Mouse (Mus musculus): ENCODE measurements at regions not wholly inside any gene's neighbourhood (a gene's known extent, or its start where the extent isn't known, plus 50 kb on each side); places are given as distances from the start of the nearest gene placed in this dataset.
A peak's percentile ranks its signal among the peaks of the same experiment; 100 is the strongest.

GRCm38 (mm10) chr9:61607576-61607975 lies 235.4 kb downstream of the Tle3 start:
- no peak overlapping the region for H3K9ac ChIP-seq
- no peak overlapping the region for H3K4me2 ChIP-seq (replicated peaks)
- H3K4me3 ChIP-seq (replicated peaks; ENCODE audit: low read length): no peak overlapping the region
- peaks cover 13% of the 10 kb centered on the region; the same call in 1 of the 2 replicates for H3K27me3 ChIP-seq (ENCODE audit: control insufficient read depth, insufficient read depth, low read length)
- ATAC-seq (ENCODE audit: low FRiP score): no peak
- no peaks in the 10 kb centered on the region for H3K9me3 ChIP-seq (ENCODE audit: control insufficient read depth, low read length)
- 82% methylated on average over 5 of the region's 5 CpGs for WGBS
- no peak overlapping the region for H3K27ac ChIP-seq
- H3K4me1 ChIP-seq (replicated peaks; ENCODE audit: control insufficient read depth, insufficient read depth, low read length): peaks cover 7% of the 10 kb centered on the region
- no peaks in the 10 kb centered on the region for H3K36me3 ChIP-seq (replicated peaks; ENCODE audit: control insufficient read depth, insufficient read depth)
- no peak for DNase-seq (ENCODE audit: low spot score)

- peaks cover 10% of the 10 kb centered on the region for H3K4me1 ChIP-seq (replicated peaks; ENCODE audit: control insufficient read depth, insufficient read depth, low read length)
- no peak for ATAC-seq (ENCODE audit: low FRiP score)
Observed at GRCm38 (mm10) chr9:61602353-61602978, 230.3 kb downstream of the Tle3 start.

GRCm38 (mm10) chr9:61601911-61602310 lies 229.7 kb downstream of the Tle3 start:
- Histone ChIP-seq H3K4me1 (replicated peaks; ENCODE audit: control insufficient read depth, insufficient read depth, low read length) (peaks cover 10% of the 10 kb centered on the region), H3K9ac (no peak overlapping the region), H3K9me3 (ENCODE audit: control insufficient read depth, low read length) (no peaks in the 10 kb centered on the region), H3K4me2 (replicated peaks) (no peak overlapping the region), H3K27me3 (ENCODE audit: control insufficient read depth, insufficient read depth, low read length) (no peaks in the 10 kb centered on the region), H3K36me3 (replicated peaks; ENCODE audit: control insufficient read depth, insufficient read depth) (no peaks in the 10 kb centered on the region), H3K4me3 (replicated peaks; ENCODE audit: low read length) (no peak overlapping the region), H3K27ac (no peak overlapping the region)
- 74% methylated on average over 6 of the region's 6 CpGs for whole genome bisulfite sequencing
- ATAC-seq (ENCODE audit: low FRiP score) (no peak), DNase-seq (ENCODE audit: low spot score) (no peak)

More at GRCm38 (mm10) chr9:61602353-61602978, 230.3 kb downstream of the Tle3 start:
- Histone ChIP-seq H3K36me3 (replicated peaks; ENCODE audit: control insufficient read depth, insufficient read depth) (no peaks in the 10 kb centered on the region), H3K27me3 (ENCODE audit: control insufficient read depth, insufficient read depth, low read length) (no peaks in the 10 kb centered on the region), H3K9me3 (ENCODE audit: control insufficient read depth, low read length) (no peaks in the 10 kb centered on the region), H3K27ac (no peak overlapping the region), H3K4me2 (replicated peaks) (no peak overlapping the region), H3K9ac (no peak overlapping the region), H3K4me3 (replicated peaks; ENCODE audit: low read length) (no peak overlapping the region)
- 50% methylated on average over 7 of the region's 7 CpGs for WGBS
- DNase-seq (ENCODE audit: low spot score): no peak

GRCm38 (mm10) chr9:61597287-61597686 lies 225.1 kb downstream of the Tle3 start:
- no peak overlapping the region for H3K27ac ChIP-seq
- no peak overlapping the region for H3K4me3 ChIP-seq (replicated peaks; ENCODE audit: low read length)
- H3K36me3 ChIP-seq (replicated peaks; ENCODE audit: control insufficient read depth, insufficient read depth): no peaks in the 10 kb centered on the region
- no peaks in the 10 kb centered on the region for H3K27me3 ChIP-seq (ENCODE audit: control insufficient read depth, insufficient read depth, low read length)
- WGBS: 28% methylated on average over 7 of the region's 7 CpGs
- no peak for ATAC-seq (ENCODE audit: low FRiP score)
- H3K4me2 ChIP-seq (replicated peaks): no peak overlapping the region
- no peak overlapping the region for H3K9ac ChIP-seq
- H3K9me3 ChIP-seq (ENCODE audit: control insufficient read depth, low read length): no peaks in the 10 kb centered on the region
- H3K4me1 ChIP-seq (replicated peaks; ENCODE audit: control insufficient read depth, insufficient read depth, low read length): peaks cover 8% of the 10 kb centered on the region; the same call in 1 of the 2 replicates
- DNase-seq (ENCODE audit: low spot score): no peak

GRCm38 (mm10) chr9:61596410-61597108 lies 224.4 kb downstream of the Tle3 start:
- Histone ChIP-seq H3K4me1 (replicated peaks; ENCODE audit: control insufficient read depth, insufficient read depth, low read length) (peaks cover 8% of the 10 kb centered on the region; the same call in 1 of the 2 replicates), H3K9me3 (ENCODE audit: control insufficient read depth, low read length) (no peaks in the 10 kb centered on the region), H3K27me3 (ENCODE audit: control insufficient read depth, insufficient read depth, low read length) (no peaks in the 10 kb centered on the region), H3K36me3 (replicated peaks; ENCODE audit: control insufficient read depth, insufficient read depth) (no peaks in the 10 kb centered on the region), H3K4me3 (replicated peaks; ENCODE audit: low read length) (no peak overlapping the region), H3K9ac (no peak overlapping the region), H3K27ac (no peak overlapping the region), H3K4me2 (replicated peaks) (no peak overlapping the region)
- WGBS: 44% methylated on average over 17 of the region's 17 CpGs
- no peak for ATAC-seq (ENCODE audit: low FRiP score)
- DNase-seq (ENCODE audit: low spot score): no peak

GRCm38 (mm10) chr9:61595170-61595967 lies 223.2 kb downstream of the Tle3 start:
- Histone ChIP-seq H3K9me3 (ENCODE audit: control insufficient read depth, low read length) (no peaks in the 10 kb centered on the region), H3K4me2 (replicated peaks) (no peak overlapping the region), H3K27ac (no peak overlapping the region), H3K9ac (no peak overlapping the region), H3K4me1 (replicated peaks; ENCODE audit: control insufficient read depth, insufficient read depth, low read length) (peaks cover 8% of the 10 kb centered on the region; the same call in 1 of the 2 replicates), H3K36me3 (replicated peaks; ENCODE audit: control insufficient read depth, insufficient read depth) (no peaks in the 10 kb centered on the region), H3K27me3 (ENCODE audit: control insufficient read depth, insufficient read depth, low read length) (no peaks in the 10 kb centered on the region), H3K4me3 (replicated peaks; ENCODE audit: low read length) (no peak overlapping the region)
- WGBS: 65% methylated on average over 9 of the region's 9 CpGs
- DNase-seq (ENCODE audit: low spot score) (no peak), ATAC-seq (ENCODE audit: low FRiP score) (no peak)

GRCm38 (mm10) chr9:61593991-61594390 lies 221.8 kb downstream of the Tle3 start:
- DNase-seq (ENCODE audit: low spot score) (peak; percentile 49), ATAC-seq (ENCODE audit: low FRiP score) (peak; percentile 21; the same call in 1 of the 2 replicates)
- Histone ChIP-seq H3K4me1 (replicated peaks; ENCODE audit: control insufficient read depth, insufficient read depth, low read length) (peaks cover 8% of the 10 kb centered on the region; the same call in 1 of the 2 replicates), H3K36me3 (replicated peaks; ENCODE audit: control insufficient read depth, insufficient read depth) (no peaks in the 10 kb centered on the region), H3K9me3 (ENCODE audit: control insufficient read depth, low read length) (no peaks in the 10 kb centered on the region), H3K27me3 (ENCODE audit: control insufficient read depth, insufficient read depth, low read length) (no peaks in the 10 kb centered on the region), H3K4me2 (replicated peaks) (no peak overlapping the region), H3K9ac (no peak overlapping the region), H3K4me3 (replicated peaks; ENCODE audit: low read length) (no peak overlapping the region), H3K27ac (no peak overlapping the region)
- WGBS: 51% methylated on average over 6 of the region's 6 CpGs

- Histone ChIP-seq H3K4me3 (replicated peaks; ENCODE audit: low read length) (no peak overlapping the region), H3K36me3 (replicated peaks; ENCODE audit: control insufficient read depth, insufficient read depth) (no peaks in the 10 kb centered on the region), H3K27ac (no peak overlapping the region), H3K9me3 (ENCODE audit: control insufficient read depth, low read length) (no peaks in the 10 kb centered on the region), H3K27me3 (ENCODE audit: control insufficient read depth, insufficient read depth, low read length) (no peaks in the 10 kb centered on the region), H3K4me2 (replicated peaks) (no peak overlapping the region), H3K9ac (no peak overlapping the region), H3K4me1 (replicated peaks; ENCODE audit: control insufficient read depth, insufficient read depth, low read length) (peaks cover 8% of the 10 kb centered on the region; the same call in 1 of the 2 replicates)
- no peak for DNase-seq (ENCODE audit: low spot score)
- WGBS: 92% methylated on average over 10 of the region's 10 CpGs
- no peak for ATAC-seq (ENCODE audit: low FRiP score)
Observed at GRCm38 (mm10) chr9:61589727-61590299, 217.6 kb downstream of the Tle3 start.

All from hindbrain, embryonic 14.5 days (tissue).